Mouse (Mus musculus) liver, embryonic 16.5 days (tissue): ENCODE data around the gene Fcrlb. TPM values are rescaled to one million over a fixed set of nuclear protein-coding genes. Genes with fewer than 3 reads are reported as not detected.

ENCODE experiments used
- ATAC-seq: fragments of 200-750 bp; cut with Nextera tagmentation; 2 replicates; pipeline ENCODE4 v1.8.0; 2017; ENCODE audit warnings: low read depth, mild to moderate bottlenecking, moderate number of reproducible peaks, moderate library complexity
- H3K27ac ChIP-seq: fragments of 300-500 bp; sonication (generic); 2 replicates; pipeline ENCODE4 v1.5.1; 2014; ENCODE audit warnings: mild to moderate bottlenecking, low read length
- H3K27me3 ChIP-seq: fragments of 300-500 bp; sonication (generic); 2 replicates; pipeline ENCODE4 v1.6.1; 2014; ENCODE audit warnings: low read depth, low read length, mixed read lengths; ENCODE audit not compliant: control insufficient read depth, insufficient read depth
- H3K36me3 ChIP-seq: fragments of 300-500 bp; sonication (generic); 2 replicates; pipeline ENCODE4 v1.6.1; 2014; ENCODE audit warnings: mild to moderate bottlenecking; ENCODE audit not compliant: control insufficient read depth, insufficient read depth
- H3K4me1 ChIP-seq: fragments of 300-500 bp; sonication (generic); 2 replicates; pipeline ENCODE4 v1.6.1; 2014; ENCODE audit warnings: low read depth, low read length, mixed read lengths; ENCODE audit not compliant: control insufficient read depth
- H3K4me2 ChIP-seq: fragments of 300-500 bp; sonication (generic); 2 replicates; pipeline ENCODE4 v1.6.1; 2014; ENCODE audit warnings: low read depth, low read length, mixed read lengths
- H3K4me3 ChIP-seq: fragments of 300-500 bp; sonication (generic); 2 replicates; pipeline ENCODE4 v1.5.1; 2014; ENCODE audit warnings: low read depth, mild to moderate bottlenecking, low read length
- H3K9ac ChIP-seq: fragments of 300-500 bp; sonication (generic); 2 replicates; pipeline ENCODE4 v1.6.1; 2014; ENCODE audit warnings: low read depth, low read length
- H3K9me3 ChIP-seq: fragments of 300-500 bp; sonication (generic); replicated peaks from 2 replicates; pipeline ENCODE4 v1.6.1; 2016; ENCODE audit warnings: low read length; ENCODE audit not compliant: control insufficient read depth
- WGBS: fragments of 180-500 bp; shearing (Covaris S2); extraction: QIAGEN DNeasy Blood & Tissue Kit; methylation state at CpG from one replicate; pipeline ENCODE4 v1.1.7; 2014; ENCODE audit not compliant: insufficient replicate concordance; 5-methylcytosine and 5-hydroxymethylcytosine counted together
- polyA plus RNA-seq: library from polyadenylated mRNA; unstranded; fragments of >200 nt; fragmentation: Nextera tagmentation; extraction: Ambion mirVana; gene quantifications from 2 replicates; pipeline ENCODE4 v1.2.1, GENCODE M21; 2015

Gene Fcrlb
- polyA plus RNA-seq, 1 experiment from 2014 or later = 0.06 TPM

DNA sequence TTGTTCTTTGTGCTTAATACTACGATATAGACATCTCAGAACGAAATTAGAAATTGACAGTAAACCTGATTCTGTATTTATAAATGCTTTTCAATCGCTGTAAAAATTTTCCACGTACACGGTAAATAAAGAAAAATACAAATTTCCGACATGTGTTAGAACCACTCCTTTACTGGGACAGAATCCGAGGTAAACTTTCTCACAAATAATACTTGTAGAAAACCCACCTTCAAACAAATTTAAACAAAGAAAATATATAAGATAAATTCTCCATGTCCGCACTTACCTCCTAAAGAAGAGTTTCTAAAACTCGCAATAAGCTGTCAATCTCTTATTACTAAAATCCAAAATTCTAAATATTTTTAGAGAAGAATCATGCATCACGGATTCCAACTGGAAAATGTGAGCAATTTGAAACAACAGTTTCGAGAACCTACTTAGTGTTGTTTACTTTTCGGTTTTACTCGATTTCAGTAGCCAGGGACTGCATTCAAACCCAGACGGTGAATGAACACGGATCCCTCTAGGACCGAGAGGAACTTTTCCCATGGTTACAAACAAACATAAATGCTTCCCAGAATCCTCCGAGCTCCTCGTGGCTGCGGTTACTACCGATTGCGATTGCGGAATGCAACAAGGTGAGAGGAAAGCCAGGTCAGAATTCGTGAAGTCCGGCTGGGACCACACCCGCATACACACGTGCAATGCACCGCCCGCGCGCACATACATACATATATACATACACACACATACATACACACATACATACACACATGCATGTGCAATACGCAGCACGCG is 44.4 kb downstream of the Fcrlb start:
- H3K9me3 ChIP-seq = no peaks in the 10 kb centered on the region
- no peaks in the 10 kb centered on the region for H3K27me3 ChIP-seq
- peak overlapping the region; percentile 92 for H3K27ac ChIP-seq
- peaks cover 17% of the 10 kb centered on the region for H3K4me1 ChIP-seq
- under 1% methylated on average over 33 of the region's 33 CpGs for WGBS
- H3K36me3 ChIP-seq = peaks cover 2% of the 10 kb centered on the region; the same call in 1 of the 2 replicates
- peak; percentile 71 for ATAC-seq
- H3K9ac ChIP-seq = peak overlapping the region; percentile 92
- peak overlapping the region; percentile 86 for H3K4me3 ChIP-seq
- peak overlapping the region; percentile 86 for H3K4me2 ChIP-seq

DNA sequence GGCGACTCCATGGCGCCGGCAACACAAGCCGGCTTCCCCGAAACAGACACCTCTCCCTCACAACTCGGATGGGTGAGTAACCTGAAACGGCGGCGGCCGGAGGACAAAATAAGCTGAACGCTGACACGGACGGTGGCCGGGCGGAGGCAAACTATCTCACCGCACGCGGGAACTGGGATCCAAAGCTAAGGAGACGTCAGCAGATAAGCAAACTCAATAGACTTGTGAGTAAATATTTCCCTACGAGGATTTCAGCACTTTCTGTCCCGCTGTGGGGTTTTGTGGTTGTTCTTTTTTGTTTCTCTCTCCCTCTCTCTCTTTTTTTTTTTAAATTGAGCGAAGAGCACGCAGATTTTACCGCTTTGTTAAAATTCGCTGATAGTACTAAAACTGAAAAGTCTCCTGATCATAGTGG is 45.0 kb downstream of the Fcrlb start, which contains the start of gene Atf6:
TSS of gene Atf6 (minus strand) at position 81 of the 415 bp plus-strand sequence.
- Histone ChIP-seq H3K4me1 (peaks cover 23% of the 10 kb centered on the region), H3K27me3 (no peaks in the 10 kb centered on the region), H3K4me3 (peak within 1 kb of the TSS; percentile 86), H3K27ac (peak within 1 kb of the TSS; percentile 92), H3K36me3 (peaks cover 2% of the 10 kb centered on the region; the same call in 1 of the 2 replicates), H3K9me3 (no peaks in the 10 kb centered on the region), H3K4me2 (peak within 1 kb of the TSS; percentile 86), H3K9ac (peak within 1 kb of the TSS; percentile 92)
- WGBS = under 1% methylated on average over 25 of the region's 25 CpGs
- peak; percentile 85 for ATAC-seq

DNA sequence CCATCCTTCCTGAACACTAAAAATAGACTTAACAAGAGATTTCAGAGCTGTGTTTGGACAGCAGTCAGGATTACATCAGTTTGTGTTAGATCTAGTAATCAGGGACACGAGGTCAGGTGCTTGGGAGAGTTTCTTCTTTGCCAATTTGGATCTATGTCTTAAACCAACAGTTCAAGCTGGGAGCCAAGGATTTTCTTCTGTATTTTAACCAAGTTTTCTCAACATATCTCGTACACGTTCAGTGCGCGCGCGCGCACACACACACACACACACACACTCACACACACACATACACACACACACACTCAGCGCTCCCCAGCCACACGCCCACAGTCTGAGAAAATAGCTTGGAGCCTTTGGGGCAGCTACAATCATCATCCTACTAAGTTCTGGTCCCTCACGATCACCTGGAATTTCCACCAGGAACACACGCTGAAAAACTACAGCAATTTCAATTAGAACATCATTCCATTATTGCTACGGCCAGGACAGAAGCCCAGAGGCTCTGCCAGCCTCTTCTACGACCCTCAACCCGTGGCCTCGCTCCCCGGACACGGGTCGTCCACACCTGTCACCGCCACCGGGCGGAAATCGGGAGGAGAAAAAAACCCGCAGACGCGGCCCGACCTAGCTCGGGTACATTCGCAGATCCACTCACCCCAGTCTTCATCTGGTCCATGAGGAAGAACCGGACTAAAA is 45.6 kb downstream of the Fcrlb start:
- WGBS = 1% methylated on average over 30 of the region's 30 CpGs
- peak; percentile 46 for ATAC-seq
- Histone ChIP-seq H3K36me3 (peaks cover 2% of the 10 kb centered on the region; the same call in 1 of the 2 replicates), H3K4me2 (peak overlapping the region; percentile 86), H3K4me1 (peaks cover 29% of the 10 kb centered on the region), H3K27ac (peak overlapping the region; percentile 92), H3K9me3 (no peaks in the 10 kb centered on the region), H3K4me3 (peak overlapping the region; percentile 86), H3K9ac (peak overlapping the region; percentile 92), H3K27me3 (no peaks in the 10 kb centered on the region)

DNA sequence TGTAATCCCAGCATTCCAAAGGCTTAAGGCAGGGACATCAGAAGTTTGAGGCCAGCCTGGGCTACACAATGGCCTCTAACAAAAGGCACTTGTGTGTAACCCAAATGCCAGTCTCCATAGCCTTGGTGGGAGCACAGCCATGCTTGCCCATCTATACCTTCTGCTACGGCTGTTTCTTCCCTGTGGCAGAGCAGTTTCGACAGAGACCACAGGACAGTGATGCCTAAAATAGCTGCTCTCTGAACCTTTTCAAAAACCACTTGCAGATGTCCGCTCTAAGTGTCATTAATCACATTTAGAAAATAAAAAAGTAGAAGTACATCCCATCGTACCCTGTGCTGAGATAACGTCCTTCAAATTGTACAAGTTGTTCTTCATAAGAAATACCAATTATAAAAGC is 47.3 kb downstream of the Fcrlb start:
- peaks cover 40% of the 10 kb centered on the region for H3K4me1 ChIP-seq
- no peak overlapping the region for H3K9ac ChIP-seq
- H3K4me3 ChIP-seq = no peak overlapping the region
- no peaks in the 10 kb centered on the region for H3K9me3 ChIP-seq
- H3K27ac ChIP-seq = no peak overlapping the region
- no peaks in the 10 kb centered on the region for H3K27me3 ChIP-seq
- no peak for ATAC-seq
- WGBS = 43% methylated on average over 5 of the region's 5 CpGs
- no peaks in the 10 kb centered on the region for H3K36me3 ChIP-seq
- no peak overlapping the region for H3K4me2 ChIP-seq

DNA sequence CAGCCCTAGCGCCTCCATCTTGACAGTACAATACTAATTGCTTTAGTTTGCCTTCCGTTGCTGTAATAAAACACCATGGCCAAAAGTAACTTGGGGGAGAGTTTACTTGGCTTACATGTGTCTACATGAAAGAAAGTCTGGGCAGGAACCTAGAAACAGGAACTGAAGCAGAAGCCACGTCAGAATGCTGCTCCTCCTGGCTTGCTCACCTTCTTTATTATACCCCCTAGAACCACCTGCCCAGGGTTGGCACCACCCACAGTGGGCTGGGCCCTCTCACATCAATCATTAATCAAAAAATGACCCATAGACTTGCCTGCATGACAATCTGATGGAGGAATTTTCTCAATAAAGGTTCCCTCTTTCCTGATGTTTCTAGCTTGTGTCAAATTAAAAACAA is 48.0 kb downstream of the Fcrlb start:
- Histone ChIP-seq H3K27ac (no peak overlapping the region), H3K4me3 (no peak overlapping the region), H3K36me3 (no peaks in the 10 kb centered on the region), H3K9ac (no peak overlapping the region), H3K27me3 (no peaks in the 10 kb centered on the region), H3K4me2 (no peak overlapping the region), H3K9me3 (no peaks in the 10 kb centered on the region), H3K4me1 (peaks cover 40% of the 10 kb centered on the region)
- no peak for ATAC-seq
- WGBS = 68% methylated on average over 3 of the region's 3 CpGs

DNA sequence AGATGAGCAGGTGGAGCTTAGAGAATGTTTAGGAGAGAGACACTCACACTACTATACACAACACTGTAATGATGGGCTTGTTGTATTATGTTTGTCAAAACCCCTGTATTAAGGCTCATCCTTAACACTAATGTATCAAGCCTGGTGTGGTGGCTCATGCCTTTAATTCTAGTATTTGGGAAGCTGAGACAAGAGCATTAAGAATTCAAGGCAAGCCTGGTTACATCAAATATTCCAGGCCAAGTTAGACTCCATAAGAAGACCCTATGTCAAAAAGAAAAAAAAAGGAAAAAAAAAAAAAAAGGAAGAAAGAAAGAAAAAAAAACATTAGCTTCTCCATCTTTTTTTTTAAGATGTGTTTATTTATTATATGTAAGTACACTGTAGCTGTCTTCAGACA is 48.5 kb downstream of the Fcrlb start:
- Histone ChIP-seq H3K4me1 (peaks cover 42% of the 10 kb centered on the region), H3K27me3 (no peaks in the 10 kb centered on the region), H3K4me2 (no peak overlapping the region), H3K9ac (no peak overlapping the region), H3K36me3 (no peaks in the 10 kb centered on the region), H3K27ac (no peak overlapping the region), H3K4me3 (no peak overlapping the region), H3K9me3 (no peaks in the 10 kb centered on the region)
- no peak for ATAC-seq

DNA sequence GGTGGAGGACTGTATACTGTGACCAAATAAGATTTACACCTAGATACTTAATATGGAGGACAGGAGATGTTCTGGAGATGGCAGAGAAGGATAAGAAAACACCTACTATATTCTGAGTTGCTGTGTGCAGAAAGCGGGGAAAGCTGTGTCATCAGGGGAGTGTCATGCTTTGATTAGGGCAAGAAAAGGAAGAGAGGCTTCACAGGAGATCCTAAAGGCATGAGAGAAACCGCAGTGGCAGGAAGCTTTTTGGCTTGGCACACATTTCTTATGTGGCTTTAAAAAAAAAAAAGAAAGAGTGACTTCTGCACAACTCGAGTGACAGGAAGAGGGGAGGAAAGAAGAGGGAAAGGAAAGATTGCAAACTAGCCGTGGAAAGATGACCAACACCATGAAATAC is 49.7 kb downstream of the Fcrlb start:
- Histone ChIP-seq H3K4me3 (no peak overlapping the region), H3K27me3 (no peaks in the 10 kb centered on the region), H3K4me1 (peaks cover 39% of the 10 kb centered on the region), H3K36me3 (no peaks in the 10 kb centered on the region), H3K4me2 (no peak overlapping the region), H3K9ac (no peak overlapping the region), H3K9me3 (no peaks in the 10 kb centered on the region), H3K27ac (no peak overlapping the region)
- 7% methylated on average over 4 of the region's 4 CpGs for WGBS
- no peak for ATAC-seq

DNA sequence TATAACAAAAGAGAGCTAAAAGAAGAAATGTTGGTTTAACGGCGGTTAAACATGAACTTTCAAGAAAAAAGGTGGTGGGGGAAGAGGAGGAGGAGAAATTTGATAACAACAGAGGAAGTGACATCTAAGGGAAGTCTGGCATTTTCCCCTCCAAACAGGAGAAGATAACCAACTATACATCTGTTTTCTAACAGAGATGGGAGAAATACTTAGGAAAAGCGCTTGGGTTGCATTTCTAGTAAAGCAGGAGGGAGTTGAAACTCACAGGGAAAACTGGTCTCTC is 50.4 kb downstream of the Fcrlb start:
- H3K9me3 ChIP-seq = no peaks in the 10 kb centered on the region
- no peaks in the 10 kb centered on the region for H3K27me3 ChIP-seq
- H3K4me3 ChIP-seq = 0 out of 2 replicates have a peak overlapping the region, but pooled peaks have one; percentile 7
- peak overlapping the region; percentile 26; the same call in 1 of the 2 replicates for H3K4me2 ChIP-seq
- peaks cover 43% of the 10 kb centered on the region for H3K4me1 ChIP-seq
- ATAC-seq = no peak
- no peak overlapping the region for H3K9ac ChIP-seq
- 42% methylated on average over 3 of the region's 3 CpGs for WGBS
- no peak overlapping the region; the same call in 1 of the 2 replicates for H3K27ac ChIP-seq
- no peaks in the 10 kb centered on the region for H3K36me3 ChIP-seq
